Mouse (Mus musculus): ENCODE results near the gene 4833423E24Rik.

DNA sequence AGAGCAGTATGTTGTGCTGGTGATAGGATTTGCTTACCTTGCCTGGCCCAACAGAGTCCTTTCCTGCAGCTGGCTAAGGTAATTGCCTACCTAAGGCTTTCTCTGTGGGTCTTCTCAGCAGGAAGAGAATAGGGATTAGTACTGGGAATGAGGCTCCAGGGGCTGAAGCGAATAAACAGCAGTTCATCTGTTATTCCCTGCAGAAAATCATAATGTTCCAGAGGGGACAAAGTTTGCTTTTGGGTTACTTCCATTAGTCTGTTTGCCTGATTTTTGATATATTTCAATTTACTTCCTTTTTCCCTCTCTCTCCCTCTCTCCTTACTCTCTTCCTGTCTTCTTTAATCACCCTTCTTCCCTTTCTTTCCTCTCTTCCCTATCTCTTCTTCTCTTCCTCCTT is 75.3 kb downstream of the 4833423E24Rik start, which contains the start of gene Olfr995:
- TF ChIP-seq CTCF (IDR thresholded peaks at IDR 0.05; ENCODE audit: control insufficient read depth, insufficient read depth, low read length), result no peak
- no peak for TF ChIP-seq POLR2A (IDR thresholded peaks at IDR 0.05; ENCODE audit: borderline replicate concordance, control insufficient read depth, low read depth, low read length)
